ENCODE assay signal across 15 mouse cellular contexts in the genomic region with DNA sequence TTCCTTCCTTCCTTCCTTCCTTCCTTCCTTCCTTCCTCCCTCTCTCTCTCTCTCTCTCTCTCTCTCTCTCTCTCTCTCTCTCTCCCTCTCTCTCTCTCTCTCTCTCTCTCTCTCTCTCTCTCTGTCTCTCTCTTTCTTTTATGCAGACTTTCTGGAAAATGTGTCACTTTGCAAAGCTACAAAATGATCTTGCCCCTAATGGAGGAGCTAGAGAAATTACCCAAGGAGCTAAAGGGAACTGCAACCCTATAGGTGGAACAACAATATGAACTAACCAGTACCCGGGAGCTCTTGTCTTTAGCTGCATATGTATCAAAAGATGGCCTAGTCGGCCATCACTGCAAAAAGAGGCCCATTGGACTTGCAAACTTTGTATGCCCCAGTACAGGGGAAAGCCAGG. TPM values are rescaled to one million over a fixed set of nuclear protein-coding genes. Genes with fewer than 3 reads are reported as not detected.
DNase-seq lines count a peak whose midpoint lies in the region; ATAC-seq and TF ChIP-seq lines count a peak whose summit lies in the region.
"Not testable (repeated sequence)": the region's sequence is repeated elsewhere in the genome, so short reads cannot be mapped to it uniquely, and the experiment has no call there.
"Had no signal": no experiment of that assay in that cellular context is flagged by ENCODE, and none has a peak within 500 bp of the region (broad histone marks: within the 10 kb centered on the region; RNA-seq: fewer than 3 reads in every experiment).

TSS of gene Nek10 (plus strand) at position 301 of the 400 bp plus-strand sequence.

- H3K27me3 ChIP-seq in forebrain, embryonic 15.5 days; hindbrain, embryonic 12.5 days; hindbrain, postnatal 0 days (ENCODE audit: insufficient read depth, low read length); limb, embryonic 12.5 days; midbrain, embryonic 11.5 days (ENCODE audit: control insufficient read depth, insufficient read depth, low read length); midbrain, postnatal 0 days (ENCODE audit: insufficient read depth, low read length): not testable (repeated sequence)

- not testable (repeated sequence) for ATAC-seq in forebrain, embryonic 15.5 days (replicated peaks); hindbrain, postnatal 0 days; limb, embryonic 12.5 days (ENCODE audit: insufficient number of reproducible peaks, insufficient read depth, low FRiP score, low TSS enrichment, low read depth); midbrain, postnatal 0 days (ENCODE audit: low FRiP score)
- 0 out of 2 replicates have a peak, but pooled peaks have one; percentile 8 for ATAC-seq in hindbrain, embryonic 12.5 days (ENCODE audit: low FRiP score)
- 0 out of 2 replicates have a peak, but pooled peaks have one; percentile 7 for ATAC-seq in midbrain, embryonic 11.5 days (ENCODE audit: low FRiP score)

- not testable (repeated sequence) for H3K27ac ChIP-seq in cortical plate, adult 2 months (ENCODE audit: insufficient read depth, low read length); forebrain, embryonic 15.5 days (replicated peaks); hindbrain, embryonic 12.5 days; hindbrain, postnatal 0 days; limb, embryonic 12.5 days; midbrain, embryonic 11.5 days (ENCODE audit: low read depth, low read length)
- peak within 1 kb of the TSS; percentile 52 for H3K27ac ChIP-seq in layer of hippocampus, adult 2 months
- H3K27ac ChIP-seq in midbrain, postnatal 0 days (ENCODE audit: low read depth, low read length): 0 out of 2 replicates have a peak within 1 kb of the TSS, but pooled peaks have one; percentile 32

- H3K4me2 ChIP-seq in forebrain, embryonic 15.5 days (replicated peaks): 0 out of 2 replicates have a peak within 1 kb of the TSS, but pooled peaks have one; percentile 3
- H3K4me2 ChIP-seq in hindbrain, embryonic 12.5 days (replicated peaks); midbrain, embryonic 11.5 days: not testable (repeated sequence)
- H3K4me2 ChIP-seq in hindbrain, postnatal 0 days (ENCODE audit: low read depth, low read length): peak within 1 kb of the TSS; percentile 38
- H3K4me2 ChIP-seq in limb, embryonic 12.5 days: peak within 1 kb of the TSS; percentile 0; the same call in 1 of the 2 replicates
- H3K4me2 ChIP-seq in midbrain, postnatal 0 days (ENCODE audit: low read depth, low read length, poor library complexity, severe bottlenecking): peak within 1 kb of the TSS; percentile 39

- WGBS in forebrain, embryonic 15.5 days: 61% methylated on average over 2 of the region's 2 CpGs
- WGBS in hindbrain, embryonic 12.5 days: 50% methylated on average over 1 of the region's 2 CpGs
- WGBS in hindbrain, postnatal 0 days: 50% methylated on average over 1 of the region's 2 CpGs
- WGBS in limb, embryonic 12.5 days: 60% methylated on average over 2 of the region's 2 CpGs
- WGBS in midbrain, embryonic 11.5 days: 88% methylated on average over 1 of the region's 2 CpGs
- 40% methylated on average over 1 of the region's 2 CpGs for WGBS in midbrain, postnatal 0 days

- not testable (repeated sequence) for TF ChIP-seq POLR2A in cortical plate, adult 2 months (IDR thresholded peaks at IDR 0.05; ENCODE audit: extremely low read depth, insufficient read depth, low read length)

- DNase-seq in hindbrain, postnatal 0 days (ENCODE audit: low spot score); layer of hippocampus, adult 2 months (ENCODE audit: low spot score in 2 of 2); midbrain, embryonic 11.5 days (ENCODE audit: low spot score, missing footprints); midbrain, postnatal 0 days (ENCODE audit: low spot score): not testable (repeated sequence)

- not testable (repeated sequence) for H3K9me3 ChIP-seq in forebrain, embryonic 15.5 days; hindbrain, embryonic 12.5 days (replicated peaks); hindbrain, postnatal 0 days (ENCODE audit: low read length); limb, embryonic 12.5 days; midbrain, embryonic 11.5 days (ENCODE audit: control insufficient read depth, low read length); midbrain, postnatal 0 days (ENCODE audit: low read length)

- TF ChIP-seq CTCF in cortical plate, adult 2 months (IDR thresholded peaks at IDR 0.05; ENCODE audit: extremely low read depth, insufficient read depth, low read length); hindbrain, postnatal 0 days (IDR thresholded peaks at IDR 0.05; ENCODE audit: low read depth); layer of hippocampus, adult 2 months (conservative IDR thresholded peaks at IDR 0.05); midbrain, postnatal 0 days (IDR thresholded peaks at IDR 0.05): not testable (repeated sequence)

- H3K4me3 ChIP-seq in cortical plate, adult 2 months (ENCODE audit: insufficient read depth, low read length): peak within 1 kb of the TSS; percentile 29
- H3K4me3 ChIP-seq in forebrain, embryonic 15.5 days; hindbrain, embryonic 12.5 days; limb, embryonic 12.5 days (replicated peaks); midbrain, embryonic 11.5 days (ENCODE audit: low read depth, low read length): not testable (repeated sequence)
- H3K4me3 ChIP-seq in hindbrain, postnatal 0 days (ENCODE audit: low read length): peak within 1 kb of the TSS; percentile 7; the same call in 1 of the 2 replicates
- H3K4me3 ChIP-seq in layer of hippocampus, adult 2 months: peak within 1 kb of the TSS; percentile 51
- peak within 1 kb of the TSS; percentile 29 for H3K4me3 ChIP-seq in midbrain, postnatal 0 days (ENCODE audit: low read depth, low read length)

- H3K4me1 ChIP-seq in cortical plate, adult 2 months (ENCODE audit: control insufficient read depth, insufficient read depth, low read length); forebrain, embryonic 15.5 days; hindbrain, embryonic 12.5 days; hindbrain, postnatal 0 days (ENCODE audit: insufficient read depth, low read length); limb, embryonic 12.5 days (replicated peaks); midbrain, embryonic 11.5 days (ENCODE audit: control insufficient read depth, insufficient read depth, low read length); midbrain, postnatal 0 days (ENCODE audit: insufficient read depth, low read length): not testable (repeated sequence)

- not testable (repeated sequence) for H3K36me3 ChIP-seq in forebrain, embryonic 15.5 days; hindbrain, postnatal 0 days (ENCODE audit: insufficient read depth, low read length); midbrain, embryonic 11.5 days (ENCODE audit: control insufficient read depth, insufficient read depth, low read length); midbrain, postnatal 0 days (ENCODE audit: insufficient read depth, low read length)
- peaks cover 12% of the 10 kb centered on the region for H3K36me3 ChIP-seq in hindbrain, embryonic 12.5 days
- peaks cover 11% of the 10 kb centered on the region; the same call in 1 of the 2 replicates for H3K36me3 ChIP-seq in limb, embryonic 12.5 days

- not testable (repeated sequence) for H3K9ac ChIP-seq in forebrain, embryonic 15.5 days (replicated peaks); hindbrain, embryonic 12.5 days; hindbrain, postnatal 0 days (replicated peaks; ENCODE audit: low read length); limb, embryonic 12.5 days (replicated peaks); midbrain, embryonic 11.5 days (ENCODE audit: low read length)
- 0 out of 2 replicates have a peak within 1 kb of the TSS, but pooled peaks have one; percentile 24 for H3K9ac ChIP-seq in midbrain, postnatal 0 days (replicated peaks; ENCODE audit: low read length, poor library complexity, severe bottlenecking)

RNA-seq across cellular contexts. Expression of gene Nek10, which starts in this region (rescaled TPM):
- 0.81 TPM in 2 replicates for polyA plus RNA-seq in cortical plate, adult 2 months (2012; rRNA removed)
- 0.08 and 0.09 TPM in 2 replicates for polyA plus RNA-seq in forebrain, embryonic 15.5 days (2015; fragmentation: Nextera tagmentation; extraction: Ambion mirVana)
- 0.08 and 0.14 TPM in 2 replicates for polyA plus RNA-seq in hindbrain, embryonic 12.5 days (2016; fragmentation: Nextera tagmentation; extraction: Ambion mirVana)
- total RNA-seq in hindbrain, postnatal 0 days (2014; rRNA removed): 0.07 and 0.68 TPM in 2 replicates
- polyA plus RNA-seq in hindbrain, postnatal 0 days (2015; fragmentation: Nextera tagmentation; extraction: Ambion mirVana): 0.09 and 0.13 TPM in 2 replicates
- total RNA-seq in layer of hippocampus, adult 2 months (2021): 1 to 10 TPM; 4.8 to 5.6 TPM
- 0.05 TPM in 1 of 2 replicates, not detected in the other for polyA plus RNA-seq in limb, embryonic 12.5 days (2016; fragmentation: Nextera tagmentation; extraction: Ambion mirVana)
- polyA plus RNA-seq in midbrain, embryonic 11.5 days (2014; fragmentation: Nextera tagmentation; extraction: Ambion mirVana): 0.03 TPM in 1 of 2 replicates, not detected in the other
- 1.3 and 1.8 TPM in 2 replicates for total RNA-seq in midbrain, postnatal 0 days (2014; rRNA removed)
- polyA plus RNA-seq in midbrain, postnatal 0 days (2015; fragmentation: Nextera tagmentation; extraction: Ambion mirVana): 0.28 and 0.36 TPM in 2 replicates
- total RNA-seq: hematopoietic stem cell, adult 5-6 weeks; MEL had no signal
- polyA plus RNA-seq: adrenal gland, adult 2 months; embryonic facial prominence, embryonic 10.5 days; heart, embryonic 11.5 days; hindbrain, embryonic 13.5 days; intestine, embryonic 15.5 days had no signal

Comparison
In these comparisons a context has a peak if more than half of its experiments do, and no peak if none do; other contexts are left out.
1. Peak in ATAC-seq in hindbrain, embryonic 12.5 days; RNA of the gene not detected or under 1 TPM.
2. Peak in ATAC-seq in midbrain, embryonic 11.5 days; RNA of the gene not detected or under 1 TPM.